Mouse (Mus musculus) CH12.LX (cell line): Measurements from ENCODE around the gene Cldnd2. TPM values are rescaled to one million over a fixed set of nuclear protein-coding genes. Genes with fewer than 3 reads are reported as not detected.

Experiments used
- DNase-seq: peaks from one replicate; pipeline ENCODE4 v3.0.0-alpha.2; 2013; ENCODE audit errors: extremely low read depth
- H3K27ac ChIP-seq: 2 replicates; pipeline ENCODE4 v1.5.1; 2012; ENCODE audit warnings: low read depth, mild to moderate bottlenecking, control low read depth, moderate library complexity; ENCODE audit not compliant: insufficient read depth
- H3K27me3 ChIP-seq: replicated peaks from 2 replicates; pipeline ENCODE3; 2012; ENCODE audit warnings: inconsistent platforms
- H3K36me3 ChIP-seq, 2 experiments: replicated peaks in 1 of 2; 2 replicates each; pipeline versions ENCODE3 to v1.6.1; 2012; ENCODE audit warnings: inconsistent platforms in 1 of 2, low read length in 1 of 2, mild to moderate bottlenecking in 1 of 2, mixed read lengths in 1 of 2, moderate library complexity in 1 of 2; ENCODE audit not compliant: control insufficient read depth in 1 of 2, insufficient read depth in 1 of 2
- H3K4me1 ChIP-seq, 2 experiments: 2 replicates each; pipeline ENCODE4 v1.6.1; 2012; ENCODE audit warnings: inconsistent platforms in 1 of 2, moderate library complexity in 1 of 2; ENCODE audit not compliant: insufficient read depth in 2 of 2, control insufficient read depth in 1 of 2
- H3K4me2 ChIP-seq: 2 replicates; pipeline ENCODE4 v1.6.1; 2012; ENCODE audit warnings: low read depth, mild to moderate bottlenecking, control low read depth; ENCODE audit not compliant: poor library complexity, insufficient read depth, severe bottlenecking
- H3K4me3 ChIP-seq, 3 experiments: fragments of 150-350 bp in 1 of 3; sonication (generic) in 1 of 3; replicated peaks in 1 of 3; 2 replicates each; pipeline versions ENCODE3 to v1.5.1; 2011 to 2012; ENCODE audit warnings: low read depth in 2 of 3, low read length in 2 of 3, mild to moderate bottlenecking in 2 of 3, moderate library complexity in 2 of 3, control low read depth in 1 of 3, improper control_type of control experiment in 1 of 3, inconsistent platforms in 1 of 3, mixed read lengths in 1 of 3; ENCODE audit not compliant: poor library complexity in 1 of 3
- H3K79me2 ChIP-seq: replicated peaks from 2 replicates; pipeline ENCODE4 v1.6.1; 2012; ENCODE audit warnings: mild to moderate bottlenecking, moderate library complexity; ENCODE audit not compliant: control insufficient read depth, poor library complexity, insufficient read depth, severe bottlenecking; ENCODE audit errors: extremely low read depth
- H3K9ac ChIP-seq: 2 replicates; pipeline ENCODE4 v1.6.1; 2012; ENCODE audit warnings: low read depth, mild to moderate bottlenecking, control low read depth, moderate library complexity; ENCODE audit not compliant: insufficient read depth
- H3K9me3 ChIP-seq: replicated peaks from 2 replicates; pipeline ENCODE3; 2012; ENCODE audit warnings: low read length, inconsistent platforms, mixed read lengths
- BHLHE40 ChIP-seq: IDR thresholded peaks from 2 replicates; pipeline ENCODE4 v1.6.1; 2011; ENCODE audit warnings: mild to moderate bottlenecking, low read depth, low read length, improper control_type of control experiment
- CHD1 ChIP-seq: IDR thresholded peaks from 2 replicates; pipeline ENCODE4 v1.6.1; 2012; ENCODE audit warnings: low read depth, low read length, improper control_type of control experiment, inconsistent platforms
- CHD2 ChIP-seq: IDR thresholded peaks from 2 replicates; pipeline ENCODE4 v1.6.1; 2011; ENCODE audit warnings: low read length, improper control_type of control experiment
- CTCF ChIP-seq, 2 experiments: IDR thresholded peaks in 1 of 2; conservative IDR thresholded peaks in 1 of 2; 2 replicates each; pipeline ENCODE4 v1.5.1; 2011 to 2012; ENCODE audit warnings: low read depth in 2 of 2, low read length in 2 of 2, improper control_type of control experiment in 1 of 2, inconsistent platforms in 1 of 2, mild to moderate bottlenecking in 1 of 2, moderate library complexity in 1 of 2
- ELF1 ChIP-seq: IDR thresholded peaks from 2 replicates; pipeline ENCODE4 v1.6.1; 2014; ENCODE audit warnings: low read depth, mild to moderate bottlenecking, inconsistent platforms, low read length, improper control_type of control experiment
- EP300 ChIP-seq: IDR thresholded peaks from 2 replicates; pipeline ENCODE4 v1.6.1; 2011; ENCODE audit warnings: low read length, improper control_type of control experiment
- GABPA ChIP-seq: IDR thresholded peaks from 2 replicates; pipeline ENCODE4 v1.6.1; 2012; ENCODE audit warnings: low read depth, low read length, improper control_type of control experiment, inconsistent platforms; ENCODE audit not compliant: insufficient replicate concordance
- HCFC1 ChIP-seq: IDR thresholded peaks from 2 replicates; pipeline ENCODE4 v1.6.1; 2012; ENCODE audit warnings: low read depth, mild to moderate bottlenecking, inconsistent platforms, low read length, improper control_type of control experiment
- IRF4 ChIP-seq: IDR thresholded peaks from 2 replicates; pipeline ENCODE4 v1.6.1; 2014; ENCODE audit warnings: low read depth, mild to moderate bottlenecking, inconsistent platforms, low read length, improper control_type of control experiment
- JUN ChIP-seq: IDR thresholded peaks from 2 replicates; pipeline ENCODE4 v1.6.1; 2011; ENCODE audit warnings: low read depth, mild to moderate bottlenecking, low read length, improper control_type of control experiment, moderate library complexity; ENCODE audit not compliant: insufficient read depth
- KAT2A ChIP-seq: IDR thresholded peaks from 2 replicates; pipeline ENCODE4 v1.6.1; 2012; ENCODE audit warnings: low read length, improper control_type of control experiment, inconsistent platforms; ENCODE audit not compliant: insufficient replicate concordance
- MAFK ChIP-seq: IDR thresholded peaks from 2 replicates; pipeline ENCODE4 v1.6.1; 2011; ENCODE audit warnings: low read length, improper control_type of control experiment; ENCODE audit not compliant: insufficient replicate concordance
- MAZ ChIP-seq: IDR thresholded peaks from 2 replicates; pipeline ENCODE4 v1.6.1; 2012; ENCODE audit warnings: low read depth, mild to moderate bottlenecking, inconsistent platforms, low read length, improper control_type of control experiment, moderate library complexity
- MEF2A ChIP-seq: IDR thresholded peaks from 2 replicates; pipeline ENCODE4 v1.6.1; 2014; ENCODE audit warnings: low read depth, mild to moderate bottlenecking, inconsistent platforms, low read length, improper control_type of control experiment, borderline replicate concordance
- MXI1 ChIP-seq: IDR thresholded peaks from 2 replicates; pipeline ENCODE4 v1.6.1; 2011; ENCODE audit warnings: mild to moderate bottlenecking, low read depth, low read length, improper control_type of control experiment
- MYC ChIP-seq: IDR thresholded peaks from 2 replicates; pipeline ENCODE4 v1.6.1; 2011; ENCODE audit warnings: low read depth, mild to moderate bottlenecking, improper control_type of control experiment, low read length
- NRF1 ChIP-seq: IDR thresholded peaks from 2 replicates; pipeline ENCODE4 v1.6.1; 2014; ENCODE audit warnings: low read depth, mild to moderate bottlenecking, inconsistent platforms, low read length, improper control_type of control experiment, moderate library complexity
- PAX5 ChIP-seq: IDR thresholded peaks from 2 replicates; pipeline ENCODE4 v1.6.1; 2012; ENCODE audit warnings: low read length, inconsistent platforms, mixed read lengths
- POLR2A ChIP-seq: IDR thresholded peaks from 2 replicates; pipeline ENCODE4 v1.6.1; 2011; ENCODE audit warnings: low read depth, mild to moderate bottlenecking, improper control_type of control experiment, low read length
- POLR2AphosphoS2 ChIP-seq: IDR thresholded peaks from 2 replicates; pipeline ENCODE4 v1.6.1; 2011; ENCODE audit warnings: low read depth, low read length, improper control_type of control experiment
- RAD21 ChIP-seq: IDR thresholded peaks from 2 replicates; pipeline ENCODE4 v1.6.1; 2011; ENCODE audit warnings: low read depth, mild to moderate bottlenecking, low read length, improper control_type of control experiment, moderate library complexity
- RCOR1 ChIP-seq: conservative IDR thresholded peaks from 2 replicates; pipeline ENCODE4 v1.6.1; 2012; ENCODE audit warnings: low read depth, mild to moderate bottlenecking, inconsistent platforms, low read length, improper control_type of control experiment
- SIN3A ChIP-seq: IDR thresholded peaks from 2 replicates; pipeline ENCODE4 v1.6.1; 2012; ENCODE audit warnings: low read length, improper control_type of control experiment, inconsistent platforms
- SMC3 ChIP-seq: IDR thresholded peaks from 2 replicates; pipeline ENCODE4 v1.6.1; 2011; ENCODE audit warnings: low read depth, low read length, improper control_type of control experiment
- TBP ChIP-seq: conservative IDR thresholded peaks from 2 replicates; pipeline ENCODE4 v1.6.1; 2011; ENCODE audit warnings: low read depth, low read length, improper control_type of control experiment
- TCF12 ChIP-seq: IDR thresholded peaks from 2 replicates; pipeline ENCODE4 v1.6.1; 2014; ENCODE audit warnings: low read depth, mild to moderate bottlenecking, inconsistent platforms, low read length, improper control_type of control experiment
- UBTF ChIP-seq: IDR thresholded peaks from 2 replicates; pipeline ENCODE4 v1.6.1; 2012; ENCODE audit warnings: low read depth, mild to moderate bottlenecking, inconsistent platforms, low read length, improper control_type of control experiment, moderate library complexity
- USF1 ChIP-seq: IDR thresholded peaks from 2 replicates; pipeline ENCODE4 v1.6.1; 2014; ENCODE audit warnings: low read depth, mild to moderate bottlenecking, inconsistent platforms, low read length, improper control_type of control experiment
- USF2 ChIP-seq: conservative IDR thresholded peaks from 2 replicates; pipeline ENCODE4 v1.6.1; 2011; ENCODE audit warnings: low read depth, low read length, improper control_type of control experiment
- ZKSCAN1 ChIP-seq: IDR thresholded peaks from 2 replicates; pipeline ENCODE4 v1.6.1; 2012; ENCODE audit warnings: low read depth, inconsistent platforms, low read length, improper control_type of control experiment, borderline replicate concordance
- ZNF384 ChIP-seq: IDR thresholded peaks from 2 replicates; pipeline ENCODE4 v1.6.1; 2012; ENCODE audit warnings: low read depth, low read length, improper control_type of control experiment, inconsistent platforms
- dilution Hi-C: fragments of 300-500 bp; cut with MboI; formaldehyde crosslinking; loops from 2 replicates; pipeline ENCODE4 v1.14.3; 2020; ENCODE audit warnings: low sequenced_read_pairs; ENCODE audit not compliant: extremely low pct_unique_long_range_greater_than_20kb, extremely low pct_ligation_motif_present
- in situ Hi-C: fragments of 300-500 bp; cut with MboI; formaldehyde crosslinking; loops from 3 replicates; pipeline ENCODE4 v1.14.3; 2019; ENCODE audit warnings: low sequenced_read_pairs, low pct_ligation_motif_present, low pct_unique_long_range_greater_than_20kb, mixed read lengths
- polyA plus RNA-seq: library from polyadenylated mRNA; unstranded; fragments of >175 nt; gene quantifications from 2 replicates; pipeline ENCODE4 v1.2.1, GENCODE M21; 2012; ENCODE audit warnings: low read depth; ENCODE audit not compliant: insufficient read length
- total RNA-seq, 2 experiments: library from RNA; depleted of rRNA; stranded (reverse); fragments of 300-350 nt in 1 of 2; fragments of >200 nt in 1 of 2; gene quantifications; 2 replicates each; pipeline ENCODE4 v1.2.3; 2012 to 2014

The Cldnd2 gene
- not detected in 2 replicates for total RNA-seq (2012; rRNA removed)
- total RNA-seq (2014; rRNA removed) = not detected in 2 replicates
- not detected in 2 replicates for polyA plus RNA-seq

GRCm38 (mm10) chr7:43440482-43440881 is at the start of gene Cldnd2:
Gene Cldnd2, plus strand, starts transcription at chr7:43440782.
- Histone ChIP-seq H3K9me3 (no peaks in the 10 kb centered on the region), H3K36me3 (no peaks in the 10 kb centered on the region), H3K4me2 (no peak within 1 kb of the TSS), H3K4me1 (peaks cover 6 to 32% of the 10 kb centered on the region in 2 experiments), H3K4me3 (no peak within 1 kb of the TSS), H3K27ac (no peak within 1 kb of the TSS), H3K9ac (no peak within 1 kb of the TSS), H3K27me3 (no peaks in the 10 kb centered on the region), H3K79me2 (no peaks in the 10 kb centered on the region)
- no peak for DNase-seq
- dilution Hi-C loops = no loop called here
- in situ Hi-C loops = no loop called here
- TF ChIP-seq GABPA (no peak), TBP (no peak), CHD1 (no peak), EP300 (no peak), ELF1 (no peak), POLR2AphosphoS2 (no peak), IRF4 (no peak), CHD2 (no peak)

GRCm38 (mm10) chr7:43392349-43393121 is 48.0 kb upstream of the Cldnd2 start:
- Histone ChIP-seq H3K9me3 (no peaks in the 10 kb centered on the region), H3K79me2 (no peaks in the 10 kb centered on the region), H3K36me3 (no peaks in the 10 kb centered on the region), H3K4me1 (peaks cover 10 to 55% of the 10 kb centered on the region in 2 experiments), H3K4me2 (peak overlapping the region; percentile 88), H3K27ac (peak overlapping the region; percentile 68), H3K4me3 (no peak overlapping the region), H3K27me3 (no peaks in the 10 kb centered on the region), H3K9ac (no peak overlapping the region)
- in situ Hi-C loops (no loop called here), dilution Hi-C loops (no loop called here)
- peak; percentile 91 for DNase-seq
- TF ChIP-seq POLR2A = no peak
- peak; percentile 76 for TF ChIP-seq ELF1
- TF ChIP-seq SMC3 = no peak
- no peak; the same call in 1 of the 2 replicates for TF ChIP-seq RAD21
- TF ChIP-seq USF1 = no peak
- no peak for TF ChIP-seq HCFC1
- no peak for TF ChIP-seq UBTF
- TF ChIP-seq ZKSCAN1 = no peak
- peak; percentile 69; the same call in 1 of the 2 replicates for TF ChIP-seq JUN
- TF ChIP-seq MXI1 = peak; percentile 12; the same call in 1 of the 2 replicates
- no peak for TF ChIP-seq USF2
- TF ChIP-seq ZNF384 = no peak
- peak; percentile 63; the same call in 1 of the 2 replicates for TF ChIP-seq MAFK
- TF ChIP-seq TCF12 = peak; percentile 94
- TF ChIP-seq IRF4 = peak; percentile 99
- TF ChIP-seq KAT2A = no peak
- no peak for TF ChIP-seq CHD1
- no peak for TF ChIP-seq CTCF (conservative IDR thresholded peaks at IDR 0.05 in 1 of 2, IDR thresholded peaks at IDR 0.05 in 1 of 2; ENCODE audit: low read depth in 2 of 2, low read length in 2 of 2)
- no peak for TF ChIP-seq PAX5
- TF ChIP-seq MYC = peak; percentile 72
- TF ChIP-seq MAZ = 0 out of 2 replicates have a peak, but pooled peaks have one; percentile 53
- peak; percentile 82 for TF ChIP-seq BHLHE40
- TF ChIP-seq RCOR1 = peak; percentile 84
- peak; percentile 78; the same call in 1 of the 2 replicates for TF ChIP-seq SIN3A
- peak; percentile 73 for TF ChIP-seq MEF2A
- TF ChIP-seq NRF1 = 0 out of 2 replicates have a peak, but pooled peaks have one; percentile 13
